Comparison of ENCODE assay signal across 8 mouse cellular contexts in genomic region chr5:149184104-149184843, GRCm38 (mm10). TPM values are rescaled to one million over a fixed set of nuclear protein-coding genes. Genes with fewer than 3 reads are reported as not detected.
DNase-seq lines count a peak whose midpoint lies in the region; ATAC-seq lines count a peak whose summit lies in the region.

Gene Uspl1 (plus strand): TSS chr5:149184350.
Gene Hmgb1 (minus strand): TSS chr5:149184489.

- ATAC-seq in hindbrain, embryonic 14.5 days (ENCODE audit: low FRiP score), result peak; percentile 98

- H3K27me3 ChIP-seq in hindbrain, embryonic 14.5 days (ENCODE audit: control insufficient read depth, insufficient read depth, low read length), result no peaks in the 10 kb centered on the region

- WGBS in hindbrain, embryonic 14.5 days, result under 1% methylated on average over 59 of the region's 59 CpGs

- peak; percentile 99 for DNase-seq in R1 (ENCODE audit: low read depth, low spot score)
- peak; percentile 99 for DNase-seq in cerebellum, postnatal 25 days
- DNase-seq in frontal cortex, postnatal 25 days (ENCODE audit: low spot score in 2 of 2), result peak; percentile 95 to 98
- DNase-seq in hindbrain, embryonic 14.5 days (ENCODE audit: low spot score), result peak; percentile 99
- DNase-seq in layer of hippocampus, postnatal 36 days, result peak; percentile 99
- DNase-seq in lung, postnatal 36 days, result peak; percentile 98
- peak; percentile 99 for DNase-seq in retina, postnatal 1 day
- peak; percentile 96 to 98 for DNase-seq in urinary bladder, adult 18-20 months (ENCODE audit: low spot score in 2 of 2)

- H3K4me1 ChIP-seq in hindbrain, embryonic 14.5 days (replicated peaks; ENCODE audit: control insufficient read depth, insufficient read depth, low read length), result peaks cover 23% of the 10 kb centered on the region

- peak within 1 kb of the TSS; percentile 73 for H3K4me3 ChIP-seq in hindbrain, embryonic 14.5 days (replicated peaks; ENCODE audit: low read length)

- H3K9ac ChIP-seq in hindbrain, embryonic 14.5 days, result peak within 1 kb of the TSS; percentile 84

- peak within 1 kb of the TSS; percentile 78 for H3K4me2 ChIP-seq in hindbrain, embryonic 14.5 days (replicated peaks)

- no peaks in the 10 kb centered on the region for H3K9me3 ChIP-seq in hindbrain, embryonic 14.5 days (ENCODE audit: control insufficient read depth, low read length)

- H3K27ac ChIP-seq in hindbrain, embryonic 14.5 days, result peak within 1 kb of the TSS; percentile 94

- peaks cover 11% of the 10 kb centered on the region for H3K36me3 ChIP-seq in hindbrain, embryonic 14.5 days (replicated peaks; ENCODE audit: control insufficient read depth, insufficient read depth)

RNA-seq across cellular contexts. Expression of gene Uspl1, which starts in this region (rescaled TPM):
- 65.7 and 67.0 TPM in 2 replicates for polyA plus RNA-seq in hindbrain, embryonic 14.5 days (2014; fragmentation: Nextera tagmentation; extraction: Ambion mirVana)
- total RNA-seq in layer of hippocampus, postnatal 36 days (2021), result 10 to 100 TPM; 35.5 to 39.5 TPM

RNA-seq across cellular contexts. Expression of gene Hmgb1, which starts in this region (rescaled TPM):
- 708 and 792 TPM in 2 replicates for polyA plus RNA-seq in hindbrain, embryonic 14.5 days (2014; fragmentation: Nextera tagmentation; extraction: Ambion mirVana)
- total RNA-seq in layer of hippocampus, postnatal 36 days (2021), result 100 to 1,000 TPM; 136 to 137 TPM

Comparison
In these comparisons a context has a peak if more than half of its experiments do, and no peak if none do; other contexts are left out.
1. Peak in every context shown above with its lines: DNase-seq, ATAC-seq, H3K4me3 ChIP-seq and H3K27ac ChIP-seq.